Mouse (Mus musculus): ENCODE results near the gene Rasal3. TPM values are rescaled to one million over a fixed set of nuclear protein-coding genes. Genes with fewer than 3 reads are reported as not detected.

The Rasal3 gene
- polyA plus RNA-seq, 1 experiment from 2014 or later, result 1.4 TPM

GRCm38 (mm10) chr17:32353696-32354095 is 49.7 kb downstream of the Rasal3 start:
- H3K4me2 ChIP-seq (ENCODE audit: low read depth, low read length), result no peak overlapping the region
- WGBS, result 77% methylated on average over 4 of the region's 4 CpGs
- no peaks in the 10 kb centered on the region for H3K9me3 ChIP-seq (ENCODE audit: control insufficient read depth, low read length)
- no peak for ATAC-seq
- H3K27ac ChIP-seq (ENCODE audit: low read length), result no peak overlapping the region
- H3K4me1 ChIP-seq (ENCODE audit: control insufficient read depth, insufficient read depth, low read length), result 0 out of 2 replicates have a peak, but pooled peaks cover 5% of the 10 kb centered on the region
- no peak overlapping the region for H3K9ac ChIP-seq (ENCODE audit: low read depth, low read length)
- peaks cover 24% of the 10 kb centered on the region for H3K36me3 ChIP-seq (ENCODE audit: control insufficient read depth, insufficient read depth, low read length)
- H3K4me3 ChIP-seq (ENCODE audit: low read length), result no peak overlapping the region
- no peaks in the 10 kb centered on the region for H3K27me3 ChIP-seq (replicated peaks; ENCODE audit: control insufficient read depth, insufficient read depth, low read length)

GRCm38 (mm10) chr17:32351726-32352125 is 51.7 kb downstream of the Rasal3 start:
- no peak for ATAC-seq
- H3K4me3 ChIP-seq (ENCODE audit: low read length), result no peak overlapping the region
- H3K4me2 ChIP-seq (ENCODE audit: low read depth, low read length), result no peak overlapping the region
- H3K4me1 ChIP-seq (ENCODE audit: control insufficient read depth, insufficient read depth, low read length), result 0 out of 2 replicates have a peak, but pooled peaks cover 5% of the 10 kb centered on the region
- no peaks in the 10 kb centered on the region for H3K27me3 ChIP-seq (replicated peaks; ENCODE audit: control insufficient read depth, insufficient read depth, low read length)
- H3K36me3 ChIP-seq (ENCODE audit: control insufficient read depth, insufficient read depth, low read length), result peaks cover 10% of the 10 kb centered on the region
- H3K9me3 ChIP-seq (ENCODE audit: control insufficient read depth, low read length), result no peaks in the 10 kb centered on the region
- no peak overlapping the region for H3K9ac ChIP-seq (ENCODE audit: low read depth, low read length)
- H3K27ac ChIP-seq (ENCODE audit: low read length), result no peak overlapping the region

- H3K27ac ChIP-seq (ENCODE audit: low read length), result no peak overlapping the region
- 0 out of 2 replicates have a peak, but pooled peaks cover 5% of the 10 kb centered on the region for H3K4me1 ChIP-seq (ENCODE audit: control insufficient read depth, insufficient read depth, low read length)
- 65% methylated on average over 3 of the region's 3 CpGs for WGBS
- no peak for ATAC-seq
- H3K36me3 ChIP-seq (ENCODE audit: control insufficient read depth, insufficient read depth, low read length), result peaks cover 6% of the 10 kb centered on the region
- H3K9ac ChIP-seq (ENCODE audit: low read depth, low read length), result no peak overlapping the region
- H3K9me3 ChIP-seq (ENCODE audit: control insufficient read depth, low read length), result no peaks in the 10 kb centered on the region
- no peak overlapping the region for H3K4me3 ChIP-seq (ENCODE audit: low read length)
- no peaks in the 10 kb centered on the region for H3K27me3 ChIP-seq (replicated peaks; ENCODE audit: control insufficient read depth, insufficient read depth, low read length)
- H3K4me2 ChIP-seq (ENCODE audit: low read depth, low read length), result peak overlapping the region; percentile 65
Measured at GRCm38 (mm10) chr17:32351269-32351668, 52.1 kb downstream of the Rasal3 start.

GRCm38 (mm10) chr17:32350382-32350983 is 52.9 kb downstream of the Rasal3 start, which contains the start of gene Akap8l:
Akap8l (minus strand) TSS chr17:32350607.
- Histone ChIP-seq H3K27me3 (replicated peaks; ENCODE audit: control insufficient read depth, insufficient read depth, low read length) (no peaks in the 10 kb centered on the region), H3K36me3 (ENCODE audit: control insufficient read depth, insufficient read depth, low read length) (peaks cover 3% of the 10 kb centered on the region), H3K4me2 (ENCODE audit: low read depth, low read length) (peak within 1 kb of the TSS; percentile 87), H3K4me3 (ENCODE audit: low read length) (peak within 1 kb of the TSS; percentile 81), H3K9me3 (ENCODE audit: control insufficient read depth, low read length) (no peaks in the 10 kb centered on the region), H3K9ac (ENCODE audit: low read depth, low read length) (peak within 1 kb of the TSS; percentile 81), H3K4me1 (ENCODE audit: control insufficient read depth, insufficient read depth, low read length) (0 out of 2 replicates have a peak, but pooled peaks cover 5% of the 10 kb centered on the region), H3K27ac (ENCODE audit: low read length) (peak within 1 kb of the TSS; percentile 57)
- peak; percentile 99 for ATAC-seq
- WGBS, result under 1% methylated on average over 37 of the region's 37 CpGs

- H3K4me3 ChIP-seq (ENCODE audit: low read length), result peak overlapping the region; percentile 81
- H3K27me3 ChIP-seq (replicated peaks; ENCODE audit: control insufficient read depth, insufficient read depth, low read length), result no peaks in the 10 kb centered on the region
- peak; percentile 38 for ATAC-seq
- H3K4me2 ChIP-seq (ENCODE audit: low read depth, low read length), result peak overlapping the region; percentile 87
- under 1% methylated on average over 24 of the region's 24 CpGs for WGBS
- peaks cover 3% of the 10 kb centered on the region for H3K36me3 ChIP-seq (ENCODE audit: control insufficient read depth, insufficient read depth, low read length)
- 0 out of 2 replicates have a peak, but pooled peaks cover 5% of the 10 kb centered on the region for H3K4me1 ChIP-seq (ENCODE audit: control insufficient read depth, insufficient read depth, low read length)
- no peaks in the 10 kb centered on the region for H3K9me3 ChIP-seq (ENCODE audit: control insufficient read depth, low read length)
- peak overlapping the region; percentile 81 for H3K9ac ChIP-seq (ENCODE audit: low read depth, low read length)
- H3K27ac ChIP-seq (ENCODE audit: low read length), result peak overlapping the region; percentile 57
Measured at GRCm38 (mm10) chr17:32349851-32350381, 53.5 kb downstream of the Rasal3 start.

GRCm38 (mm10) chr17:32349037-32349732 is 54.2 kb downstream of the Rasal3 start:
- 9% methylated on average over 4 of the region's 4 CpGs for WGBS

GRCm38 (mm10) chr17:32348406-32348805 is 55.0 kb downstream of the Rasal3 start:
- Histone ChIP-seq H3K9ac (ENCODE audit: low read depth, low read length) (no peak overlapping the region), H3K4me1 (ENCODE audit: control insufficient read depth, insufficient read depth, low read length) (0 out of 2 replicates have a peak, but pooled peaks cover 5% of the 10 kb centered on the region), H3K4me3 (ENCODE audit: low read length) (no peak overlapping the region), H3K4me2 (ENCODE audit: low read depth, low read length) (no peak overlapping the region), H3K36me3 (ENCODE audit: control insufficient read depth, insufficient read depth, low read length) (no peaks in the 10 kb centered on the region), H3K27ac (ENCODE audit: low read length) (no peak overlapping the region), H3K9me3 (ENCODE audit: control insufficient read depth, low read length) (no peaks in the 10 kb centered on the region), H3K27me3 (replicated peaks; ENCODE audit: control insufficient read depth, insufficient read depth, low read length) (no peaks in the 10 kb centered on the region)
- 95% methylated on average over 2 of the region's 2 CpGs for WGBS
- ATAC-seq, result no peak

More at GRCm38 (mm10) chr17:32349037-32349732, 54.2 kb downstream of the Rasal3 start:
- peak overlapping the region; percentile 87 for H3K4me2 ChIP-seq (ENCODE audit: low read depth, low read length)
- peak; percentile 13 for ATAC-seq
- no peaks in the 10 kb centered on the region for H3K27me3 ChIP-seq (replicated peaks; ENCODE audit: control insufficient read depth, insufficient read depth, low read length)
- H3K36me3 ChIP-seq (ENCODE audit: control insufficient read depth, insufficient read depth, low read length), result no peaks in the 10 kb centered on the region
- H3K9ac ChIP-seq (ENCODE audit: low read depth, low read length), result peak overlapping the region; percentile 81; the same call in 1 of the 2 replicates
- no peaks in the 10 kb centered on the region for H3K9me3 ChIP-seq (ENCODE audit: control insufficient read depth, low read length)
- 0 out of 2 replicates have a peak, but pooled peaks cover 5% of the 10 kb centered on the region for H3K4me1 ChIP-seq (ENCODE audit: control insufficient read depth, insufficient read depth, low read length)
- no peak overlapping the region for H3K27ac ChIP-seq (ENCODE audit: low read length)
- H3K4me3 ChIP-seq (ENCODE audit: low read length), result peak overlapping the region; percentile 81

- Histone ChIP-seq H3K4me1 (ENCODE audit: control insufficient read depth, insufficient read depth, low read length) (no peaks in the 10 kb centered on the region), H3K4me3 (ENCODE audit: low read length) (no peak overlapping the region), H3K9ac (ENCODE audit: low read depth, low read length) (no peak overlapping the region), H3K27ac (ENCODE audit: low read length) (no peak overlapping the region), H3K27me3 (replicated peaks; ENCODE audit: control insufficient read depth, insufficient read depth, low read length) (no peaks in the 10 kb centered on the region), H3K4me2 (ENCODE audit: low read depth, low read length) (no peak overlapping the region), H3K36me3 (ENCODE audit: control insufficient read depth, insufficient read depth, low read length) (peaks cover 4% of the 10 kb centered on the region; the same call in 1 of the 2 replicates), H3K9me3 (ENCODE audit: control insufficient read depth, low read length) (no peaks in the 10 kb centered on the region)
- 95% methylated on average over 1 of the region's 1 CpGs for WGBS
- ATAC-seq, result no peak
Measured at GRCm38 (mm10) chr17:32341102-32341501, 62.3 kb downstream of the Rasal3 start.

All from intestine, embryonic 16.5 days (tissue).